Mouse (Mus musculus) brain, embryonic 14.5 days (tissue): ENCODE measurements at regions not wholly inside any gene's neighbourhood (a gene's known extent, or its start where the extent isn't known, plus 50 kb on each side); places are given as distances from the start of the nearest gene placed in this dataset.

Experiments
- CTCF ChIP-seq: fragments of 200-500 bp; IDR thresholded peaks from 2 replicates; pipeline ENCODE4 v1.5.1; 2012; ENCODE audit warnings: inconsistent platforms, mild to moderate bottlenecking, moderate library complexity, borderline replicate concordance; ENCODE audit not compliant: insufficient read depth, insufficient read length; ENCODE audit errors: extremely low read depth
- POLR2A ChIP-seq: fragments of 200-500 bp; IDR thresholded peaks from 2 replicates; pipeline ENCODE4 v1.6.1; 2012; ENCODE audit warnings: mild to moderate bottlenecking, inconsistent platforms, borderline replicate concordance; ENCODE audit not compliant: poor library complexity, insufficient read depth, insufficient read length, severe bottlenecking; ENCODE audit errors: extremely low read depth

DNA sequence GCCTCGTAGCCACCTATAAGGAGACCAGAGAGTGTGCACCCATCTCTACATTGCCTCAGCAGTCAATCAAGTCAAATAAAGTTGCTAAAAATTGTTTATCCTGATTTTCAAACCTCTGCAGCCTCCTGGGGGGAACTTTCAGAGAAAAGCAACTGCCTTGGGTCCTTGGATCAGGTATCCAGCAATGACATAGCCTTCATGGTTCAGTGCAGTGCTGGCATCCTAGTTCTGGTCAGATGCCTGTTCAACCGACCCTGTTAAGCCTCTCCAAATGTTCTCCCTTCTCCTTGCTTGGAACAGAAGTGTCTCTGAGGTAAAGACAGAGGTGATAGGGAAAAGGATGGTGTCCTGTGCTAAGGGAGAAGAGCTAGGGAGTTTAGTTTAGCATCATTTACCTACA, 64.7 kb upstream of the Ppm1h start:
- TF ChIP-seq POLR2A, result no peak
- TF ChIP-seq CTCF, result no peak
